Mouse (Mus musculus): ENCODE data around the gene Cacna1a. TPM values are rescaled to one million over a fixed set of nuclear protein-coding genes. Genes with fewer than 3 reads are reported as not detected.
"Not testable (repeated sequence)": the region's sequence is repeated elsewhere in the genome, so short reads cannot be mapped to it uniquely, and the experiment has no call there.

The Cacna1a gene
- polyA plus RNA-seq, 1 experiment = 21.6 TPM

GRCm38 (mm10) chr8:84615666-84616485 lies 227.6 kb downstream of the Cacna1a start:
- H3K4me1 ChIP-seq = no peaks in the 10 kb centered on the region
- TF ChIP-seq FLI1 (IDR thresholded peaks at IDR 0.05; ENCODE audit: low read length) = no peak
- no peak for TF ChIP-seq GATA1 (IDR thresholded peaks at IDR 0.05; ENCODE audit: borderline replicate concordance, low read length)
- no peaks in the 10 kb centered on the region for H3K36me3 ChIP-seq (replicated peaks; ENCODE audit: low read length)
- H3K27me3 ChIP-seq (replicated peaks) = peaks cover 71% of the 10 kb centered on the region
- H3K9me3 ChIP-seq = no peaks in the 10 kb centered on the region
- H3K4me3 ChIP-seq (replicated peaks) = no peak overlapping the region

- no peaks in the 10 kb centered on the region for H3K9me3 ChIP-seq
These were observed 228.8 kb downstream of the Cacna1a start for GRCm38 (mm10) chr8:84617005-84617404.

GRCm38 (mm10) chr8:84621102-84621625 lies 232.9 kb downstream of the Cacna1a start:
- Histone ChIP-seq H3K4me3 (replicated peaks) (no peak overlapping the region), H3K36me3 (replicated peaks; ENCODE audit: low read length) (no peaks in the 10 kb centered on the region), H3K9me3 (no peaks in the 10 kb centered on the region), H3K4me1 (no peaks in the 10 kb centered on the region), H3K27me3 (replicated peaks) (peaks cover 53% of the 10 kb centered on the region)
- TF ChIP-seq FLI1 (IDR thresholded peaks at IDR 0.05; ENCODE audit: low read length) (no peak), GATA1 (IDR thresholded peaks at IDR 0.05; ENCODE audit: borderline replicate concordance, low read length) (no peak)

More at GRCm38 (mm10) chr8:84617005-84617404, 228.8 kb downstream of the Cacna1a start:
- Histone ChIP-seq H3K4me1 (no peaks in the 10 kb centered on the region), H3K36me3 (replicated peaks; ENCODE audit: low read length) (no peaks in the 10 kb centered on the region), H3K4me3 (replicated peaks) (no peak overlapping the region), H3K27me3 (replicated peaks) (peaks cover 68% of the 10 kb centered on the region)
- TF ChIP-seq FLI1 (IDR thresholded peaks at IDR 0.05; ENCODE audit: low read length) = no peak
- TF ChIP-seq GATA1 (IDR thresholded peaks at IDR 0.05; ENCODE audit: borderline replicate concordance, low read length) = no peak

DNA sequence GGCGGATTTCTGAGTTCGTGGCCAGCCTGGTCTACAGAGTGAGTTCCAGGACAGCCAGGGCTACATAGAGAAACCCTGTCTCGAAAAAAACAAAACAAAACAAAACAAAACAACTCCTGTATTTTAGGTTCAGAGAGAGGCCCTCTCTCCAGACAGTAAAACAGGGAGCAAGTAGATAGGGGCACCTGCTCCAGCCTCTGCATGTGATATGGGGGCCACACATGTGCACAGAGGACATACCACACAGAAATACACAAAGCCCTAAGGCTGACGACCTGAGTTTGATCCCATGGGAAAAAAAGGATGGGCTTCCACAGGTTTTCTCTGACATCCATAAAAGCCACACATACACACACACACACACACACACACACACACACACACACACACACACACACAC lies 235.2 kb downstream of the Cacna1a start:
- not testable (repeated sequence) for H3K4me1 ChIP-seq; H3K9me3 ChIP-seq; H3K36me3 ChIP-seq (replicated peaks; ENCODE audit: low read length); H3K4me3 ChIP-seq (replicated peaks)
- H3K27me3 ChIP-seq (replicated peaks) = peaks cover 43% of the 10 kb centered on the region

DNA sequence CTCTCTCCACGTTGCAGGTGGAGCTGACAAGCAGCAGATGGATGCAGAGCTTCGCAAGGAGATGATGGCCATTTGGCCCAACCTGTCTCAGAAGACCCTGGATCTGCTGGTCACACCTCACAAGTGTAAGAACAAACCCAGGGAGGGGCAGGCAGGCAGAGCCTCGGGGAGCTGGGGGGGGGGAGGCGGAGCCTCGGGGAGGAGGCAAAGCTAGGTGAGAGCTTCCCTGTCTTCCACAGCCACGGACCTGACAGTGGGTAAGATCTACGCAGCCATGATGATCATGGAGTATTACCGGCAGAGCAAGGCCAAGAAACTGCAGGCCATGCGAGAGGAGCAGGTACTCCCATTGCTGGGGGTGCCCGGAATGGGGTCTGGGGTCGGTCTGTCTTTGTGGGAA lies 241.3 kb downstream of the Cacna1a start:
- Histone ChIP-seq H3K27me3 (replicated peaks) (peaks cover 38% of the 10 kb centered on the region), H3K36me3 (replicated peaks; ENCODE audit: low read length) (no peaks in the 10 kb centered on the region), H3K9me3 (peaks cover 6% of the 10 kb centered on the region), H3K4me1 (no peaks in the 10 kb centered on the region; the same call in 1 of the 2 replicates), H3K4me3 (replicated peaks) (no peak overlapping the region)
- no peak for TF ChIP-seq GATA1 (IDR thresholded peaks at IDR 0.05; ENCODE audit: borderline replicate concordance, low read length)
- TF ChIP-seq FLI1 (IDR thresholded peaks at IDR 0.05; ENCODE audit: low read length) = no peak

DNA sequence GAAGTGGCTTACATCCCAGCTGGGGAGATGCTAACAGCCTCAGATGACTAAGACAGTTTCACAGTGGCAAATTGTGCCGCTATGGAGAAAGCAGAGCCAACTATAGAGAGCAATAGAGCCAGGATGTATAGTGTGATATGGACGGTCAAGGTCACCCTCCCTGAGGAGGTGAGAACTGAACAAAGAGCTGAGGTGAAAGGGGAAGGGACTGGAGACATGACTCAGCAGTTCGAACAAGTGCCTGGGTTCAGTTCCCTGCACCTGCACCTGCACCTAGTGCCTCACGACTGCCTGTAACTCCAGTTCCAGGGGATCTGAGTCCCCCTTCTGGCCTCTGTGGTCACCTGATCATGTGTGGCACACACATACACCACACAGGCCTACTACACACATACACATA lies 241.9 kb downstream of the Cacna1a start:
- Histone ChIP-seq H3K9me3 (peaks cover 6% of the 10 kb centered on the region), H3K4me1 (no peaks in the 10 kb centered on the region; the same call in 1 of the 2 replicates), H3K27me3 (replicated peaks) (peaks cover 42% of the 10 kb centered on the region), H3K36me3 (replicated peaks; ENCODE audit: low read length) (no peaks in the 10 kb centered on the region), H3K4me3 (replicated peaks) (no peak overlapping the region)
- TF ChIP-seq GATA1 (IDR thresholded peaks at IDR 0.05; ENCODE audit: borderline replicate concordance, low read length) (no peak), FLI1 (IDR thresholded peaks at IDR 0.05; ENCODE audit: low read length) (no peak)

- Histone ChIP-seq H3K36me3 (replicated peaks; ENCODE audit: low read length) (no peaks in the 10 kb centered on the region), H3K9me3 (peaks cover 6% of the 10 kb centered on the region), H3K4me3 (replicated peaks) (no peak overlapping the region), H3K4me1 (no peaks in the 10 kb centered on the region; the same call in 1 of the 2 replicates), H3K27me3 (replicated peaks) (peaks cover 42% of the 10 kb centered on the region)
- TF ChIP-seq GATA1 (IDR thresholded peaks at IDR 0.05; ENCODE audit: borderline replicate concordance, low read length) = no peak
- no peak for TF ChIP-seq FLI1 (IDR thresholded peaks at IDR 0.05; ENCODE audit: low read length)
These were observed 243.6 kb downstream of the Cacna1a start for GRCm38 (mm10) chr8:84631813-84632212.

DNA sequence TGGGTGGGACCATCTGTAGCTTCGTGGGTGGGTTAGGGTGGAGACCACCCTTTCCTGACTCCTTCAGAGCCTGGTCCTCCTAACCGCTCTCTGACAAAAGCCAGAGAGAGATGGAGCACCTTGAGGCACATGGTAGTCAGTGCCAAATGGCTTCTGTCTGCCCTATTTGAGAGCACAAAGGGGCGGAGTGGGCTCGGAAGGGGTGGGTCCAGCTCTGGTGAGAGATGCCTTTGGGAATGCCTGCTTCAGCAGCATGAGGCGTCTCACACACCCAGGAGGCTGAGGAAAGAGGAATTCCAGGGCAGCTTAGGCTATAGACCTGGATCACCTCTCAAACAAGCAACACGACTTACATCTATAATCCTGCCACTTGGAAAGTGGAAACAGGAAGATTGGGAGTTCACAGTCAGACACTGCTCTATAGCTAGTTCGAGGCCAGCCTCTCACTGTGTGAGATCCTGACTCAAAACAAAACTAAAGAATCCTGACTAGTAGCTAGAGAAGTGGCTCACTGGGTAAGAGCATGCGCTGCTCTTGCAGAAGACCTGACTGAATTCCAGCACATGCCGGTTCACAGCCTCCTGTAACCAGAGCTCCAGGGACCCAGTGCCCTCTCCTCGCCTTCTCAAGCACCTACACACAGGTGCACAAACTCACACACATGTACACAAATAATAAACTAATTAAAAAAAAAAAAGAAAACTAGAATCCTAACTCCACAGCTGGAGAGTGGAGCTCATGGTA lies 245.8 kb downstream of the Cacna1a start:
- H3K9me3 ChIP-seq = peaks cover 6% of the 10 kb centered on the region
- no peaks in the 10 kb centered on the region for H3K36me3 ChIP-seq (replicated peaks; ENCODE audit: low read length)
- TF ChIP-seq FLI1 (IDR thresholded peaks at IDR 0.05; ENCODE audit: low read length) (no peak), GATA1 (IDR thresholded peaks at IDR 0.05; ENCODE audit: borderline replicate concordance, low read length) (no peak)
- H3K4me1 ChIP-seq = peaks cover 5% of the 10 kb centered on the region
- H3K27me3 ChIP-seq (replicated peaks) = peaks cover 55% of the 10 kb centered on the region
- H3K4me3 ChIP-seq (replicated peaks) = no peak overlapping the region

GRCm38 (mm10) chr8:84634849-84635304 lies 246.6 kb downstream of the Cacna1a start:
- Histone ChIP-seq H3K9me3 (peaks cover 6% of the 10 kb centered on the region), H3K4me1 (peaks cover 5% of the 10 kb centered on the region), H3K36me3 (replicated peaks; ENCODE audit: low read length) (no peaks in the 10 kb centered on the region), H3K4me3 (replicated peaks) (no peak overlapping the region), H3K27me3 (replicated peaks) (peaks cover 53% of the 10 kb centered on the region)
- TF ChIP-seq FLI1 (IDR thresholded peaks at IDR 0.05; ENCODE audit: low read length) = no peak
- TF ChIP-seq GATA1 (IDR thresholded peaks at IDR 0.05; ENCODE audit: borderline replicate concordance, low read length) = no peak
